Mouse (Mus musculus) erythroblast, embryonic 14.5 days (primary cell): ENCODE measurements around the gene Paxx.

Source experiments
- GATA1 ChIP-seq: IDR thresholded peaks from 2 replicates; pipeline ENCODE4 v1.6.1; 2012; ENCODE audit warnings: low read length, inconsistent platforms, mixed read lengths
- TAL1 ChIP-seq: IDR thresholded peaks from 3 replicates; pipeline ENCODE4 v1.6.1; 2012; ENCODE audit warnings: low read length, inconsistent platforms, mixed read lengths

GRCm38 (mm10) chr2:25423626-25424025 lies 37.3 kb downstream of the Paxx start:
- TF ChIP-seq GATA1 (no peak), TAL1 (no peak)
